ENCODE assay signal across 8 mouse cellular contexts in genomic region chr5:88721003-88721475, GRCm38 (mm10). TPM values are rescaled to one million over a fixed set of nuclear protein-coding genes. Genes with fewer than 3 reads are reported as not detected.
A peak's percentile ranks its signal among the peaks of the same experiment; 100 is the strongest.
DNase-seq lines count a peak whose midpoint lies in the region; ATAC-seq and TF ChIP-seq lines count a peak whose summit lies in the region.

No protein-coding gene starts in this region.

- intact Hi-C loops in left cerebral cortex, adult 2 months (cut with DNase I): loop anchor here (2.0 to 5.0 kb wide), 2 partner anchors 44 to 164 kb away; partner anchors contain the start of gene Dck

- H3K27ac ChIP-seq in left cerebral cortex, adult 2 months: peak overlapping the region; percentile 92
- peak overlapping the region; percentile 84 for H3K27ac ChIP-seq in embryonic facial prominence, embryonic 11.5 days (replicated peaks; ENCODE audit: low read depth, low read length)
- H3K27ac ChIP-seq in hindbrain, embryonic 16.5 days (ENCODE audit: low read depth, low read length): peak overlapping the region; percentile 94
- H3K27ac ChIP-seq in midbrain, postnatal 0 days (ENCODE audit: low read depth, low read length): peak overlapping the region; percentile 93

- no peaks in the 10 kb centered on the region for H3K36me3 ChIP-seq in embryonic facial prominence, embryonic 11.5 days (replicated peaks; ENCODE audit: control insufficient read depth, insufficient read depth, low read depth, low read length)
- no peaks in the 10 kb centered on the region for H3K36me3 ChIP-seq in hindbrain, embryonic 16.5 days (ENCODE audit: control insufficient read depth, insufficient read depth, low read length)
- no peaks in the 10 kb centered on the region for H3K36me3 ChIP-seq in midbrain, postnatal 0 days (ENCODE audit: insufficient read depth, low read length)

- TF ChIP-seq CTCF in left cerebral cortex, adult 2 months (IDR thresholded peaks at IDR 0.05): no peak
- TF ChIP-seq CTCF in midbrain, postnatal 0 days (IDR thresholded peaks at IDR 0.05): no peak

- H3K9ac ChIP-seq in embryonic facial prominence, embryonic 11.5 days (replicated peaks; ENCODE audit: low read length): peak overlapping the region; percentile 82
- H3K9ac ChIP-seq in hindbrain, embryonic 16.5 days (ENCODE audit: low read depth, low read length): peak overlapping the region; percentile 99
- peak overlapping the region; percentile 94 for H3K9ac ChIP-seq in midbrain, postnatal 0 days (replicated peaks; ENCODE audit: low read length, poor library complexity, severe bottlenecking)

- WGBS in embryonic facial prominence, embryonic 11.5 days: under 1% methylated on average over 30 of the region's 38 CpGs
- WGBS in hindbrain, embryonic 16.5 days: 0% methylated on average over 36 of the region's 38 CpGs
- 0% methylated on average over 18 of the region's 38 CpGs for WGBS in midbrain, postnatal 0 days

- no peaks in the 10 kb centered on the region for H3K9me3 ChIP-seq in embryonic facial prominence, embryonic 11.5 days (replicated peaks; ENCODE audit: control insufficient read depth, low read length)
- H3K9me3 ChIP-seq in hindbrain, embryonic 16.5 days (ENCODE audit: control insufficient read depth, low read length): no peaks in the 10 kb centered on the region
- H3K9me3 ChIP-seq in midbrain, postnatal 0 days (ENCODE audit: low read length): no peaks in the 10 kb centered on the region

- H3K27me3 ChIP-seq in embryonic facial prominence, embryonic 11.5 days (ENCODE audit: control insufficient read depth, insufficient read depth, low read length): no peaks in the 10 kb centered on the region
- H3K27me3 ChIP-seq in hindbrain, embryonic 16.5 days (replicated peaks; ENCODE audit: control insufficient read depth, insufficient read depth, low read length): no peaks in the 10 kb centered on the region
- H3K27me3 ChIP-seq in midbrain, postnatal 0 days (ENCODE audit: insufficient read depth, low read length): no peaks in the 10 kb centered on the region

- DNase-seq in left cerebral cortex, adult 2 months (ENCODE audit: extremely low spot score in 1 of 2, low spot score in 2 of 2): no peak
- no peak for DNase-seq in left cerebral cortex, adult 11 months (ENCODE audit: low spot score)
- no peak for DNase-seq in embryonic facial prominence, embryonic 11.5 days (ENCODE audit: low spot score)
- peak; percentile 5 for DNase-seq in midbrain, postnatal 0 days (ENCODE audit: low spot score)
- no peak for DNase-seq in adrenal gland, postnatal 4 days (ENCODE audit: low spot score in 2 of 2)
- DNase-seq in urinary bladder, postnatal 36 days (ENCODE audit: low spot score in 2 of 2): no peak
- DNase-seq in spleen, adult 12 weeks (ENCODE audit: low spot score): no peak

- H3K4me2 ChIP-seq in embryonic facial prominence, embryonic 11.5 days (ENCODE audit: low read depth, low read length): peak overlapping the region; percentile 87
- H3K4me2 ChIP-seq in hindbrain, embryonic 16.5 days (ENCODE audit: low read length): peak overlapping the region; percentile 86
- peak overlapping the region; percentile 92 for H3K4me2 ChIP-seq in midbrain, postnatal 0 days (ENCODE audit: low read depth, low read length, poor library complexity, severe bottlenecking)

- peak overlapping the region; percentile 99 for H3K4me3 ChIP-seq in left cerebral cortex, adult 2 months
- H3K4me3 ChIP-seq in embryonic facial prominence, embryonic 11.5 days (ENCODE audit: low read depth, low read length): peak overlapping the region; percentile 73
- peak overlapping the region; percentile 97 for H3K4me3 ChIP-seq in hindbrain, embryonic 16.5 days (ENCODE audit: low read length)
- peak overlapping the region; percentile 99 for H3K4me3 ChIP-seq in midbrain, postnatal 0 days (ENCODE audit: low read depth, low read length)

- 0 out of 2 replicates have a peak, but pooled peaks cover 2% of the 10 kb centered on the region for H3K4me1 ChIP-seq in embryonic facial prominence, embryonic 11.5 days (ENCODE audit: control insufficient read depth, insufficient read depth, low read length)
- peaks cover 13% of the 10 kb centered on the region for H3K4me1 ChIP-seq in hindbrain, embryonic 16.5 days (ENCODE audit: control insufficient read depth, insufficient read depth, low read depth, low read length)
- H3K4me1 ChIP-seq in midbrain, postnatal 0 days (ENCODE audit: insufficient read depth, low read length): peaks cover 14% of the 10 kb centered on the region; the same call in 1 of the 2 replicates

- peak; percentile 72 for ATAC-seq in embryonic facial prominence, embryonic 11.5 days (replicated peaks; ENCODE audit: insufficient number of reproducible peaks, low FRiP score, low TSS enrichment, low read depth)
- peak; percentile 80 for ATAC-seq in hindbrain, embryonic 16.5 days
- ATAC-seq in midbrain, postnatal 0 days (ENCODE audit: low FRiP score): peak; percentile 80

RNA-seq across cellular contexts. Expression of gene Mob1b, which starts 0.4 kb away (rescaled TPM):
- 10 to 100 TPM; 30.4 to 30.7 TPM for total RNA-seq in left cerebral cortex, adult 2 months (2021)
- polyA plus RNA-seq in embryonic facial prominence, embryonic 11.5 days (2014; fragmentation: Nextera tagmentation; extraction: Ambion mirVana): 13.7 and 15.6 TPM in 2 replicates
- polyA plus RNA-seq in hindbrain, embryonic 16.5 days (2015; fragmentation: Nextera tagmentation; extraction: Ambion mirVana): 7.5 and 9.4 TPM in 2 replicates
- 10.9 and 16.3 TPM in 2 replicates for total RNA-seq in midbrain, postnatal 0 days (2014; rRNA removed)
- polyA plus RNA-seq in midbrain, postnatal 0 days (2015; fragmentation: Nextera tagmentation; extraction: Ambion mirVana): 5.9 and 7.5 TPM in 2 replicates
- total RNA-seq in adrenal gland, postnatal 4 days (2021): 10 to 100 TPM; 42.6 to 44.1 TPM

RNA-seq across cellular contexts. Expression of gene Dck, which starts 43.8 kb away (rescaled TPM):
- 10 to 100 TPM; 13.5 to 16.6 TPM for total RNA-seq in left cerebral cortex, adult 2 months (2021)
- polyA plus RNA-seq in embryonic facial prominence, embryonic 11.5 days (2014; fragmentation: Nextera tagmentation; extraction: Ambion mirVana): 99.9 and 110 TPM in 2 replicates
- 41.7 and 44.1 TPM in 2 replicates for polyA plus RNA-seq in hindbrain, embryonic 16.5 days (2015; fragmentation: Nextera tagmentation; extraction: Ambion mirVana)
- 25.6 and 29.9 TPM in 2 replicates for total RNA-seq in midbrain, postnatal 0 days (2014; rRNA removed)
- 24.6 and 26.6 TPM in 2 replicates for polyA plus RNA-seq in midbrain, postnatal 0 days (2015; fragmentation: Nextera tagmentation; extraction: Ambion mirVana)
- total RNA-seq in adrenal gland, postnatal 4 days (2021): 10 to 100 TPM; 11.9 to 15.7 TPM

RNA-seq across cellular contexts. Expression of gene Grsf1, which starts 45.1 kb away (rescaled TPM):
- total RNA-seq in left cerebral cortex, adult 2 months (2021): 100 to 1,000 TPM in 1 of 2 experiments, 10 to 100 TPM in 1; 92.2 to 107 TPM
- polyA plus RNA-seq in embryonic facial prominence, embryonic 11.5 days (2014; fragmentation: Nextera tagmentation; extraction: Ambion mirVana): 82.0 and 91.0 TPM in 2 replicates
- 39.4 and 54.5 TPM in 2 replicates for polyA plus RNA-seq in hindbrain, embryonic 16.5 days (2015; fragmentation: Nextera tagmentation; extraction: Ambion mirVana)
- 58.0 and 60.3 TPM in 2 replicates for total RNA-seq in midbrain, postnatal 0 days (2014; rRNA removed)
- 54.1 and 54.6 TPM in 2 replicates for polyA plus RNA-seq in midbrain, postnatal 0 days (2015; fragmentation: Nextera tagmentation; extraction: Ambion mirVana)
- 100 to 1,000 TPM; 141 to 146 TPM for total RNA-seq in adrenal gland, postnatal 4 days (2021)
